Mouse (Mus musculus) heart, embryonic 10.5 days (tissue): ENCODE measurements around the gene Uba1y. TPM values are rescaled to one million over a fixed set of nuclear protein-coding genes. Genes with fewer than 3 reads are reported as not detected.
"Not testable (repeated sequence)": the region's sequence is repeated elsewhere in the genome, so short reads cannot be mapped to it uniquely, and the experiment has no call there.

Source experiments
- DNase-seq: peaks from one replicate; pipeline ENCODE4 v3.0.0-alpha.2; 2017; ENCODE audit warnings: low spot score
- H3K27ac ChIP-seq: fragments of 300-500 bp; sonication (generic); 2 replicates; pipeline ENCODE4 v1.5.1; 2016; ENCODE audit warnings: mild to moderate bottlenecking
- H3K27me3 ChIP-seq: fragments of 300-500 bp; sonication (generic); 2 replicates; pipeline ENCODE4 v1.6.1; 2016; ENCODE audit warnings: mild to moderate bottlenecking; ENCODE audit not compliant: poor library complexity, insufficient read depth, severe bottlenecking
- H3K36me3 ChIP-seq: fragments of 300-500 bp; sonication (generic); 2 replicates; pipeline ENCODE4 v1.6.1; 2016; ENCODE audit warnings: mild to moderate bottlenecking, moderate library complexity
- H3K4me1 ChIP-seq: fragments of 300-500 bp; sonication (generic); 2 replicates; pipeline ENCODE4 v1.6.1; 2016; ENCODE audit warnings: mild to moderate bottlenecking
- H3K4me3 ChIP-seq: fragments of 300-500 bp; sonication (generic); 2 replicates; pipeline ENCODE4 v1.5.1; 2016; ENCODE audit warnings: mild to moderate bottlenecking, moderate library complexity
- H3K9me3 ChIP-seq: fragments of 300-500 bp; sonication (generic); 2 replicates; pipeline ENCODE4 v1.6.1; 2016; ENCODE audit warnings: mild to moderate bottlenecking, moderate library complexity
- WGBS: fragments of 180-500 bp; shearing (Covaris S2); methylation state at CpG from one replicate; pipeline ENCODE4 v1.1.7; 2016; 5-methylcytosine and 5-hydroxymethylcytosine counted together
- polyA plus RNA-seq: library from polyadenylated mRNA; unstranded; fragments of >200 nt; fragmentation: Nextera tagmentation; extraction: Ambion mirVana; gene quantifications from 2 replicates; pipeline ENCODE4 v1.2.1, GENCODE M21; 2016

Uba1y gene
- polyA plus RNA-seq = not detected in 2 replicates

GRCm38 (mm10) chrY:818396-818795, at the start of gene Uba1y:
Gene Uba1y (plus strand): TSS chrY:818649.
- Histone ChIP-seq H3K27me3 (no peaks in the 10 kb centered on the region), H3K36me3 (no peaks in the 10 kb centered on the region), H3K4me3 (no peak within 1 kb of the TSS), H3K4me1 (no peaks in the 10 kb centered on the region), H3K9me3 (no peaks in the 10 kb centered on the region), H3K27ac (no peak within 1 kb of the TSS)
- DNase-seq = no peak
- 78% methylated on average over 7 of the region's 15 CpGs for WGBS

- not testable (repeated sequence) for H3K9me3 ChIP-seq, H3K36me3 ChIP-seq, DNase-seq, H3K27me3 ChIP-seq, H3K4me3 ChIP-seq, H3K27ac ChIP-seq, H3K4me1 ChIP-seq
- WGBS = no CpG with 5 or more reads among the region's 11 CpGs
Measured at GRCm38 (mm10) chrY:797309-797708, 21.1 kb upstream of the Uba1y start, which contains the start of gene Zfy1. Gene Zfy1 (minus strand): TSS chrY:797409.

DNA sequence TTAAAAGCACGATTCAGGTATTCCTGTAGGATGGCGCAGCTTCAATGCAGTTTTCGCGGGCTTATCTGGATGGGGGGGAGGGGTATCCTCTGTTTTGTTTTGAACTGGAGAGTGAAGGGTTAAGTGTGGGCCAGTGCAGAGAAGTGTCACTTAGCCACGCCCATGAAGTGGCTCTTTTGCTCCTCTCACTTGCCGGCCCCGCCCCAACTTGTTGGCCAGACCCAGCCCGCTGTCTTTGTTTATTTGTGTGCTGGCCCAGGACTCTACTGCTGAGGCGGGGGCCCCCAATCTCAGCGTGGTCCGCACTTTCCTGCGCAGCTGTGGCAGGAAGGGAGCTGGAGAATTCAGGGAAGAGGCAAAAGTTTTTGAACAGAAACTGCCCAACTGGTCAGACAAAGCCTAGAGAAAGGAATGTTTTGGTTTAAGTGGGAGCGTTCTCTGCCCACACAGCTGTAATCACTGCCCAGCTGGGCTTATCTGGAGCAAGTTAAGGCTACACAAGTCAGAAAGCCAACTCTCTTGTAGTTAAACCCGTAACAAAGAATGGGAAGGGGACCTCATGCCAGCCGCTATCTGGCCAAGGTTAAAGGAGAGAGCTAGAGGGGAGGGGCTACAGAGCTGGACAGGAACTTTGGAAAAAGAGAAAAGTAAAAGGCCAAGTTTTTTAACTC, 9.3 kb upstream of the Uba1y start:
- no peaks in the 10 kb centered on the region for H3K9me3 ChIP-seq
- H3K36me3 ChIP-seq = no peaks in the 10 kb centered on the region
- no peak overlapping the region for H3K27ac ChIP-seq
- H3K4me1 ChIP-seq = no peaks in the 10 kb centered on the region
- WGBS = 0% methylated on average over 10 of the region's 15 CpGs
- H3K27me3 ChIP-seq = no peaks in the 10 kb centered on the region
- no peak for DNase-seq
- peak overlapping the region; percentile 36 for H3K4me3 ChIP-seq

DNA sequence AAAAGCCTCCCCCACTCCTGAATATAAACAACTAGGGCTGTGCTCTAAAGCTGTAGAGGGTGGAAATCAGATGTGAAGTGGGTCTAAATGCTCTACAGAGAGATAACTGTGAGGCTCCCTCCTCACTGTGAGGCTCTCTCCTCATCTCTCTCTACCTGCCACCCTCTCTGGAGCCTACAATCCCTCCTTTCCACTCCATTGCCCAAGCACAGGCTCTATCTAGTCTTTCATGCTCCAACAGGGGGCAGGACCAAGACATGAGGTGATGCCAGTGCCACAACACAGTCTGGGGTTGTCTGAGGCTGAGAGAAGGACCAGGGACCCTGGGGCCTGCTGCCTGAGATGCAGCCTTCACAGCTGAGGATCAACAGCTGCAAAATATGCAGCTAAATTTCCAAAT, 54.0 kb downstream of the Uba1y start:
- no peak for DNase-seq
- no peaks in the 10 kb centered on the region for H3K36me3 ChIP-seq
- no peaks in the 10 kb centered on the region for H3K9me3 ChIP-seq
- H3K4me3 ChIP-seq = no peak overlapping the region
- H3K27ac ChIP-seq = no peak overlapping the region
- H3K4me1 ChIP-seq = no peaks in the 10 kb centered on the region
- H3K27me3 ChIP-seq = no peaks in the 10 kb centered on the region

GRCm38 (mm10) chrY:872855-873549, 54.6 kb downstream of the Uba1y start:
- no peak for DNase-seq
- 43% methylated on average over 12 of the region's 18 CpGs for WGBS

More at GRCm38 (mm10) chrY:872855-873549, 54.6 kb downstream of the Uba1y start:
- H3K4me1 ChIP-seq = no peaks in the 10 kb centered on the region
- no peaks in the 10 kb centered on the region for H3K9me3 ChIP-seq
- no peak overlapping the region for H3K27ac ChIP-seq
- H3K36me3 ChIP-seq = no peaks in the 10 kb centered on the region
- H3K4me3 ChIP-seq = no peak overlapping the region
- no peaks in the 10 kb centered on the region for H3K27me3 ChIP-seq

Other genes starting within 250 kb of the Uba1y start
- gene Zfy1, start 21.2 kb upstream of the Uba1y start, polyA plus RNA-seq = not detected in 2 replicates
- gene Kdm5d, start 79.1 kb downstream of the Uba1y start, polyA plus RNA-seq = 5.9 and 9.2 TPM in 2 replicates
- 23.3 and 32.7 TPM in 2 replicates for gene Eif2s3y, start 191.9 kb downstream of the Uba1y start, polyA plus RNA-seq